Mouse (Mus musculus) CH12.LX (cell line): ENCODE results near the gene Wdr86. TPM values are rescaled to one million over a fixed set of nuclear protein-coding genes. Genes with fewer than 3 reads are reported as not detected.

Experiments
- DNase-seq: peaks from one replicate; pipeline ENCODE4 v3.0.0-alpha.2; 2013; ENCODE audit errors: extremely low read depth
- H3K27ac ChIP-seq: 2 replicates; pipeline ENCODE4 v1.5.1; 2012; ENCODE audit warnings: low read depth, mild to moderate bottlenecking, control low read depth, moderate library complexity; ENCODE audit not compliant: insufficient read depth
- H3K27me3 ChIP-seq: replicated peaks from 2 replicates; pipeline ENCODE3; 2012; ENCODE audit warnings: inconsistent platforms
- H3K36me3 ChIP-seq, 2 experiments: replicated peaks in 1 of 2; 2 replicates each; pipeline versions ENCODE3 to v1.6.1; 2012; ENCODE audit warnings: inconsistent platforms in 1 of 2, low read length in 1 of 2, mild to moderate bottlenecking in 1 of 2, mixed read lengths in 1 of 2, moderate library complexity in 1 of 2; ENCODE audit not compliant: control insufficient read depth in 1 of 2, insufficient read depth in 1 of 2
- H3K4me1 ChIP-seq, 2 experiments: 2 replicates each; pipeline ENCODE4 v1.6.1; 2012; ENCODE audit warnings: inconsistent platforms in 1 of 2, moderate library complexity in 1 of 2; ENCODE audit not compliant: insufficient read depth in 2 of 2, control insufficient read depth in 1 of 2
- H3K4me2 ChIP-seq: 2 replicates; pipeline ENCODE4 v1.6.1; 2012; ENCODE audit warnings: low read depth, mild to moderate bottlenecking, control low read depth; ENCODE audit not compliant: poor library complexity, insufficient read depth, severe bottlenecking
- H3K4me3 ChIP-seq, 3 experiments: fragments of 150-350 bp in 1 of 3; sonication (generic) in 1 of 3; replicated peaks in 1 of 3; 2 replicates each; pipeline versions ENCODE3 to v1.5.1; 2011 to 2012; ENCODE audit warnings: low read depth in 2 of 3, low read length in 2 of 3, mild to moderate bottlenecking in 2 of 3, moderate library complexity in 2 of 3, control low read depth in 1 of 3, improper control_type of control experiment in 1 of 3, inconsistent platforms in 1 of 3, mixed read lengths in 1 of 3; ENCODE audit not compliant: poor library complexity in 1 of 3
- H3K79me2 ChIP-seq: replicated peaks from 2 replicates; pipeline ENCODE4 v1.6.1; 2012; ENCODE audit warnings: mild to moderate bottlenecking, moderate library complexity; ENCODE audit not compliant: control insufficient read depth, poor library complexity, insufficient read depth, severe bottlenecking; ENCODE audit errors: extremely low read depth
- H3K9ac ChIP-seq: 2 replicates; pipeline ENCODE4 v1.6.1; 2012; ENCODE audit warnings: low read depth, mild to moderate bottlenecking, control low read depth, moderate library complexity; ENCODE audit not compliant: insufficient read depth
- H3K9me3 ChIP-seq: replicated peaks from 2 replicates; pipeline ENCODE3; 2012; ENCODE audit warnings: low read length, inconsistent platforms, mixed read lengths
- ELF1 ChIP-seq: IDR thresholded peaks from 2 replicates; pipeline ENCODE4 v1.6.1; 2014; ENCODE audit warnings: low read depth, mild to moderate bottlenecking, inconsistent platforms, low read length, improper control_type of control experiment
- EP300 ChIP-seq: IDR thresholded peaks from 2 replicates; pipeline ENCODE4 v1.6.1; 2011; ENCODE audit warnings: low read length, improper control_type of control experiment
- ETS1 ChIP-seq: conservative IDR thresholded peaks from 2 replicates; pipeline ENCODE4 v1.6.1; 2012; ENCODE audit warnings: low read depth, mild to moderate bottlenecking, inconsistent platforms, low read length, improper control_type of control experiment, moderate library complexity
- HCFC1 ChIP-seq: IDR thresholded peaks from 2 replicates; pipeline ENCODE4 v1.6.1; 2012; ENCODE audit warnings: low read depth, mild to moderate bottlenecking, inconsistent platforms, low read length, improper control_type of control experiment
- JUN ChIP-seq: IDR thresholded peaks from 2 replicates; pipeline ENCODE4 v1.6.1; 2011; ENCODE audit warnings: low read depth, mild to moderate bottlenecking, low read length, improper control_type of control experiment, moderate library complexity; ENCODE audit not compliant: insufficient read depth
- JUND ChIP-seq: conservative IDR thresholded peaks from 2 replicates; pipeline ENCODE4 v1.6.1; 2011; ENCODE audit warnings: low read depth, low read length, improper control_type of control experiment
- KAT2A ChIP-seq: IDR thresholded peaks from 2 replicates; pipeline ENCODE4 v1.6.1; 2012; ENCODE audit warnings: low read length, improper control_type of control experiment, inconsistent platforms; ENCODE audit not compliant: insufficient replicate concordance
- MXI1 ChIP-seq: IDR thresholded peaks from 2 replicates; pipeline ENCODE4 v1.6.1; 2011; ENCODE audit warnings: mild to moderate bottlenecking, low read depth, low read length, improper control_type of control experiment
- NRF1 ChIP-seq: IDR thresholded peaks from 2 replicates; pipeline ENCODE4 v1.6.1; 2014; ENCODE audit warnings: low read depth, mild to moderate bottlenecking, inconsistent platforms, low read length, improper control_type of control experiment, moderate library complexity
- POLR2AphosphoS2 ChIP-seq: IDR thresholded peaks from 2 replicates; pipeline ENCODE4 v1.6.1; 2011; ENCODE audit warnings: low read depth, low read length, improper control_type of control experiment
- RAD21 ChIP-seq: IDR thresholded peaks from 2 replicates; pipeline ENCODE4 v1.6.1; 2011; ENCODE audit warnings: low read depth, mild to moderate bottlenecking, low read length, improper control_type of control experiment, moderate library complexity
- RCOR1 ChIP-seq: conservative IDR thresholded peaks from 2 replicates; pipeline ENCODE4 v1.6.1; 2012; ENCODE audit warnings: low read depth, mild to moderate bottlenecking, inconsistent platforms, low read length, improper control_type of control experiment
- SMC3 ChIP-seq: IDR thresholded peaks from 2 replicates; pipeline ENCODE4 v1.6.1; 2011; ENCODE audit warnings: low read depth, low read length, improper control_type of control experiment
- TBP ChIP-seq: conservative IDR thresholded peaks from 2 replicates; pipeline ENCODE4 v1.6.1; 2011; ENCODE audit warnings: low read depth, low read length, improper control_type of control experiment
- TCF12 ChIP-seq: IDR thresholded peaks from 2 replicates; pipeline ENCODE4 v1.6.1; 2014; ENCODE audit warnings: low read depth, mild to moderate bottlenecking, inconsistent platforms, low read length, improper control_type of control experiment
- USF1 ChIP-seq: IDR thresholded peaks from 2 replicates; pipeline ENCODE4 v1.6.1; 2014; ENCODE audit warnings: low read depth, mild to moderate bottlenecking, inconsistent platforms, low read length, improper control_type of control experiment
- USF2 ChIP-seq: conservative IDR thresholded peaks from 2 replicates; pipeline ENCODE4 v1.6.1; 2011; ENCODE audit warnings: low read depth, low read length, improper control_type of control experiment
- dilution Hi-C: fragments of 300-500 bp; cut with MboI; formaldehyde crosslinking; loops from 2 replicates; pipeline ENCODE4 v1.14.3; 2020; ENCODE audit warnings: low sequenced_read_pairs; ENCODE audit not compliant: extremely low pct_unique_long_range_greater_than_20kb, extremely low pct_ligation_motif_present
- in situ Hi-C: fragments of 300-500 bp; cut with MboI; formaldehyde crosslinking; loops from 3 replicates; pipeline ENCODE4 v1.14.3; 2019; ENCODE audit warnings: low sequenced_read_pairs, low pct_ligation_motif_present, low pct_unique_long_range_greater_than_20kb, mixed read lengths
- polyA plus RNA-seq: library from polyadenylated mRNA; unstranded; fragments of >175 nt; gene quantifications from 2 replicates; pipeline ENCODE4 v1.2.1, GENCODE M21; 2012; ENCODE audit warnings: low read depth; ENCODE audit not compliant: insufficient read length
- total RNA-seq, 2 experiments: library from RNA; depleted of rRNA; stranded (reverse); fragments of 300-350 nt in 1 of 2; fragments of >200 nt in 1 of 2; gene quantifications; 2 replicates each; pipeline ENCODE4 v1.2.3; 2012 to 2014

The Wdr86 gene
- total and polyA plus RNA-seq, 3 experiments = 0.08 to 0.16 TPM; not detected in 1

DNA sequence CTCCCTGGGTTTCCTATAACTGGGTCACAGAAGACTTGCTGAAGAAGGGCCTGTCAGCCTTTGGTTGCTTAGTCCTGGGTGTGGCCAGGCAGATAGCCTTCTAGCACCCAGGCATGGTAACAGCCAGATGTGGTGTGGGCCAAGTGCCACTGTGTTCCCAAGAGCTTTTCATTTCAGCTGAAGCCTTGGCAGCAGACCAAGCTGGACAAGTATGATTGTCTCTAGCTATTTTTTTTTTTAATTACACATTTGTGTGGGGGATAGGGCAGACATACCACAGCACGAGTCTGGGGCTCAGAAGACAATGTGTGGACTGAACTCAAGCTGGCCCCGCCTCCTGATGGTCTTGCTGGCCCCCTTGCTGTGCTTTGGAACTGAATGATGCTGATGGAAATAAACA is 20.6 kb downstream of the Wdr86 start:
- Histone ChIP-seq H3K4me2 (no peak overlapping the region), H3K79me2 (no peaks in the 10 kb centered on the region), H3K27ac (no peak overlapping the region), H3K9ac (no peak overlapping the region), H3K27me3 (no peaks in the 10 kb centered on the region), H3K4me3 (no peak overlapping the region), H3K9me3 (peaks cover 16% of the 10 kb centered on the region), H3K36me3 (peaks cover 63 to 79% of the 10 kb centered on the region in 2 experiments), H3K4me1 (peaks cover 0 to 26% of the 10 kb centered on the region in 2 experiments; a peak in 2 of 4 replicates)
- dilution Hi-C loops = no loop called here
- in situ Hi-C loops = no loop called here
- DNase-seq = no peak
- TF ChIP-seq TBP (no peak), HCFC1 (no peak), USF1 (no peak), JUND (no peak), JUN (no peak), NRF1 (no peak), KAT2A (no peak), SMC3 (no peak), TCF12 (no peak), ELF1 (no peak), POLR2AphosphoS2 (no peak), EP300 (no peak), MXI1 (no peak), RCOR1 (no peak), RAD21 (no peak), ETS1 (no peak)

DNA sequence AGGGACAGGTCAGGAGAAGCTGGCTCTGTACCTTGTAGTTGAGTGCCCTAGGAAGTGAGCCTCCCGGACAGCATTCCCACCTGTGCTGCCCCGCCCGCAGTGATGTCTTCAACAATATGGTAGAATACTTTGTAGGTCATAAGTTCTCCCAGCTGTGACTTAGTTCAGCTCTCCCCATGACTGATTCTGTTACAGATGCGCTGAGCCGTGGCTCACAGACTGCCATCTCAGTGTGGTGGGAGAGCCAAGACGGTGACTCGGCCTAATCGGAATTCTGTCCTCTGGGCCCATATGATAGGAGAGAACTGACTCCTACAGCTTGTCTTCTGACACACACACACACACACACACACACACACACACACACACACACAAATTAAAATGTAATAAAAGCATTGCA is 25.9 kb downstream of the Wdr86 start:
- H3K9ac ChIP-seq = no peak overlapping the region
- no peak for TF ChIP-seq JUN
- no peak for TF ChIP-seq USF2
- H3K4me3 ChIP-seq = no peak overlapping the region
- no peak overlapping the region for H3K27ac ChIP-seq
- in situ Hi-C loops = no loop called here
- DNase-seq = no peak
- H3K27me3 ChIP-seq = no peaks in the 10 kb centered on the region
- H3K79me2 ChIP-seq = no peaks in the 10 kb centered on the region
- no peaks in the 10 kb centered on the region for H3K9me3 ChIP-seq
- peaks cover 0 to 14% of the 10 kb centered on the region in 2 experiments; a peak in 2 of 4 replicates for H3K4me1 ChIP-seq
- dilution Hi-C loops = no loop called here
- no peak overlapping the region for H3K4me2 ChIP-seq
- H3K36me3 ChIP-seq = peaks cover 94 to 98% of the 10 kb centered on the region in 2 experiments
